Mouse (Mus musculus) Patski (cell line): ENCODE measurements around the gene Fam151b. TPM values are rescaled to one million over a fixed set of nuclear protein-coding genes. Genes with fewer than 3 reads are reported as not detected.

ENCODE experiments used
- ATAC-seq: fragments of 100-300 bp; one replicate; pipeline ENCODE4 v1.8.0; 2021
- CTCF ChIA-PET: fragments of 350-600 bp; sonication (Branson Sonifier 250); formaldehyde crosslinking; loops from one replicate; lab custom pipeline; 2022; ENCODE audit warnings: inconsistent platforms; lab: Charles Lee
- POLR2A ChIA-PET: fragments of 350-600 bp; sonication (Branson Sonifier 250); formaldehyde crosslinking; loops from one replicate; lab custom pipeline; 2022; ENCODE audit warnings: antibody characterized with exemption, inconsistent platforms; lab: Charles Lee
- DNase-seq: peaks from one replicate; pipeline ENCODE4 v3.0.0-alpha.2; 2011; ENCODE audit warnings: low read depth, low spot score
- H3K27me3 ChIP-seq: fragments of 371-371 bp; one replicate; pipeline ENCODE4 v1.5.1; 2021
- CTCF ChIP-seq: fragments of 100-300 bp; IDR thresholded peaks from one replicate; pipeline ENCODE4 v1.5.1; 2021
- in situ Hi-C: fragments of 300-500 bp; cut with MboI; formaldehyde crosslinking; loops from 3 replicates; pipeline ENCODE4 v1.11.1; 2018; ENCODE audit warnings: low pct_unique_long_range_greater_than_20kb, mixed read lengths
- polyA plus RNA-seq: library from polyadenylated mRNA; unstranded; gene quantifications from one replicate; pipeline ENCODE4 v1.2.3, GENCODE M21; 2021

Fam151b gene
- polyA plus RNA-seq, 1 experiment from 2014 or later, result 5.5 TPM

- CTCF ChIA-PET, result no interaction called here
- ATAC-seq (no peak), DNase-seq (no peak)
- no peak for TF ChIP-seq CTCF
- POLR2A ChIA-PET, result no interaction called here
- no peaks in the 10 kb centered on the region for H3K27me3 ChIP-seq
- in situ Hi-C loops, result no loop called here
Observed at GRCm38 (mm10) chr13:92419630-92420029, 64.2 kb downstream of the Fam151b start.

GRCm38 (mm10) chr13:92410486-92410885 lies 73.3 kb downstream of the Fam151b start:
- no peak for ATAC-seq
- no peak for DNase-seq
- CTCF ChIA-PET, result no interaction called here
- POLR2A ChIA-PET, result interaction anchor here (0.5 kb wide), 1 partner anchor 320 kb away, joined by 4 read pairs; no protein-coding TSS in a partner anchor
- in situ Hi-C loops, result no loop called here
- peaks cover 6% of the 10 kb centered on the region for H3K27me3 ChIP-seq
- no peak for TF ChIP-seq CTCF

DNA sequence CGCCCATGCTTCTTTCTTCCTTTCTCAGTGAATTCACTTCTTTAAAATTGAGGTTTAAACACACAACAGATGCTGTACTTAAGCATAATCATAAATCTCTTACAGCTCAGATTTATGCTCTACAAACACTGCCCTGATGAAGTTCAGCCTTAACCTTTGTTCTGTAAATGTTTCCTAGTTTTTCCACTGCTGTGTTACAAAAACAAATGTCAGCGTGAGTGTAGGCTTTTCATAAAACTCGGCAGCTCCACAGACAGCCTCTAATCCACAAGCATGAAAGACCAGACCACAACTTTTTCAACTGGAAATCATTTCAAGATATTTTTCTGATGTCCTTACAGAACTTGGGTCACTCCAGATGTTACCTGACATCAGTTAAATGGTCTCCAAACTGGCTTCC lies 80.3 kb downstream of the Fam151b start:
- POLR2A ChIA-PET, result no interaction called here
- in situ Hi-C loops, result no loop called here
- CTCF ChIA-PET, result interaction anchor here (1.9 kb wide), 1 partner anchor 8 kb away, joined by 5 read pairs; no protein-coding TSS in a partner anchor
- ATAC-seq (no peak), DNase-seq (no peak)
- no peak for TF ChIP-seq CTCF
- H3K27me3 ChIP-seq, result peaks cover 6% of the 10 kb centered on the region

GRCm38 (mm10) chr13:92402063-92402462 lies 81.8 kb downstream of the Fam151b start:
- peaks cover 6% of the 10 kb centered on the region for H3K27me3 ChIP-seq
- DNase-seq, result no peak
- in situ Hi-C loops, result no loop called here
- ChIA-PET POLR2A (interaction anchor here (0.6 kb wide), 1 partner anchor 1301 kb away, joined by 3 read pairs; no protein-coding TSS in a partner anchor), CTCF (interaction anchor here (0.8 to 1.9 kb wide), 3 partner anchors 10 to 44 kb away, joined by 3 to 5 read pairs (median 4); no protein-coding TSS in a partner anchor)
- peak; percentile 92 for ATAC-seq
- TF ChIP-seq CTCF, result peak; percentile 29

Other genes starting within 250 kb of the Fam151b start
- gene Gm20379, start 178.0 kb downstream of the Fam151b start, polyA plus RNA-seq, result not detected
- gene Dhfr, start 129.3 kb downstream of the Fam151b start, polyA plus RNA-seq, result 7.8 TPM
- gene Msh3, start 129.0 kb downstream of the Fam151b start, polyA plus RNA-seq, result 19.0 TPM
- gene Ankrd34b, start 58.1 kb downstream of the Fam151b start, polyA plus RNA-seq, result 0.01 TPM
- gene Zfyve16, start 46.9 kb upstream of the Fam151b start, polyA plus RNA-seq, result 24.9 TPM
- gene Spz1, start 92.2 kb upstream of the Fam151b start, polyA plus RNA-seq, result not detected
- gene Serinc5, start 127.1 kb upstream of the Fam151b start, polyA plus RNA-seq, result 13.8 TPM